Mouse (Mus musculus): Measurements from ENCODE around the gene Atp6v0a4.

The Atp6v0a4 gene

DNA sequence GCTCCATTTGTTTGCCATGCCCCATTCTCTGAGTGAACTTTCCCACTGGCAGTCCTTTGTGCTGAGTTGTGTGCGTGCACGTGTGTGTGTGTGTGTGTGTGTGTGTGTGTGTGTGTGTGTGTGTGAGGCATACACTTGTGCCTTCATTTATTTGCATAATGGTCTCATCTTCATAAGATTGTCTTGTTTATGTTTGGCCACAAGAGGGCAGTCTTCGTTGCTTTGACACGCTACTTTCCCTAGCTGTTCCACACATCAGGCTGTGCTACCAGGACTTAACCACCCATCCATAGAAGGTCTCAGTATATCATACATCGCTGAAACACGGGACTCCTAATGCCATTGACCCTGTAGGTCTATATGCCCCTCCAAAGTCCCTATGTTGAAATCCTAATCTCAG is 116.9 kb downstream of the Atp6v0a4 start:
- DNase-seq (ENCODE audit: low spot score in 2 of 2), result peak in 1 of 2 experiments; percentile 63
